ENCODE assay signal across 9 mouse cellular contexts in genomic region chr15:61481861-61482260, GRCm38 (mm10).
DNase-seq lines count a peak whose midpoint lies in the region; ATAC-seq and TF ChIP-seq lines count a peak whose summit lies in the region.
"Had no signal": no experiment of that assay in that cellular context is flagged by ENCODE, and none has a peak within 500 bp of the region (broad histone marks: within the 10 kb centered on the region; RNA-seq: fewer than 3 reads in every experiment).

No protein-coding gene starts in this region.

- WGBS in heart, embryonic 12.5 days = 25% methylated on average over 7 of the region's 7 CpGs
- WGBS in heart, postnatal 0 days = 18% methylated on average over 7 of the region's 7 CpGs

- H3K36me3 ChIP-seq in heart, embryonic 12.5 days = no peaks in the 10 kb centered on the region
- no peaks in the 10 kb centered on the region for H3K36me3 ChIP-seq in heart, postnatal 0 days (replicated peaks; ENCODE audit: control insufficient read depth, insufficient read depth, low read length)
- H3K36me3 ChIP-seq: limb, embryonic 13.5 days had no signal

- H3K27ac ChIP-seq in heart, embryonic 12.5 days (ENCODE audit: poor library complexity, severe bottlenecking) = no peak overlapping the region
- no peak overlapping the region for H3K27ac ChIP-seq in heart, postnatal 0 days (ENCODE audit: low read depth)
- H3K27ac ChIP-seq: limb, embryonic 13.5 days had no signal

- TF ChIP-seq CTCF in heart, postnatal 0 days (IDR thresholded peaks at IDR 0.05; ENCODE audit: low read depth) = no peak

- H3K9ac ChIP-seq in heart, embryonic 12.5 days = no peak overlapping the region
- H3K9ac ChIP-seq in heart, postnatal 0 days (replicated peaks; ENCODE audit: low read depth, low read length) = no peak overlapping the region
- H3K9ac ChIP-seq: limb, embryonic 13.5 days had no signal

- no peak overlapping the region for H3K4me3 ChIP-seq in heart, embryonic 12.5 days
- H3K4me3 ChIP-seq in heart, postnatal 0 days (ENCODE audit: low read depth, low read length) = no peak overlapping the region
- H3K4me3 ChIP-seq: limb, embryonic 13.5 days had no signal

- ATAC-seq in heart, embryonic 12.5 days (ENCODE audit: insufficient number of reproducible peaks, low FRiP score) = no peak
- no peak for ATAC-seq in heart, postnatal 0 days (ENCODE audit: insufficient read depth, low read depth)

- no peak overlapping the region for H3K4me2 ChIP-seq in heart, embryonic 12.5 days
- no peak overlapping the region for H3K4me2 ChIP-seq in heart, postnatal 0 days (ENCODE audit: low read depth, low read length)
- H3K4me2 ChIP-seq: limb, embryonic 13.5 days had no signal

- TF ChIP-seq EP300 in heart, postnatal 0 days (IDR thresholded peaks at IDR 0.05; ENCODE audit: low read depth) = no peak

- no peaks in the 10 kb centered on the region for H3K9me3 ChIP-seq in heart, embryonic 12.5 days (replicated peaks)
- H3K9me3 ChIP-seq in heart, postnatal 0 days (replicated peaks; ENCODE audit: control insufficient read depth, low read length) = no peaks in the 10 kb centered on the region
- H3K9me3 ChIP-seq: limb, embryonic 13.5 days had no signal

- H3K27me3 ChIP-seq in heart, embryonic 12.5 days (replicated peaks) = no peaks in the 10 kb centered on the region
- H3K27me3 ChIP-seq in heart, postnatal 0 days (ENCODE audit: control insufficient read depth, insufficient read depth, low read length) = no peaks in the 10 kb centered on the region
- H3K27me3 ChIP-seq: limb, embryonic 13.5 days had no signal

- peak; percentile 12 to 38 for DNase-seq in heart, adult 18-20 months
- DNase-seq in right cerebral cortex, postnatal 14 days = peak; percentile 12
- DNase-seq in right cerebral cortex, postnatal 25 days = no peak
- peak; percentile 37 for DNase-seq in heart, postnatal 0 days (ENCODE audit: low spot score)
- DNase-seq in lung, postnatal 25 days (ENCODE audit: low spot score) = peak; percentile 10
- no peak for DNase-seq in frontal cortex, postnatal 14 days (ENCODE audit: low spot score in 2 of 2)
- no peak for DNase-seq in ovary, postnatal 36 days (ENCODE audit: low spot score)

- no peaks in the 10 kb centered on the region; the same call in 1 of the 2 replicates for H3K4me1 ChIP-seq in heart, embryonic 12.5 days (replicated peaks)
- 0 out of 2 replicates have a peak, but pooled peaks cover 10% of the 10 kb centered on the region for H3K4me1 ChIP-seq in heart, postnatal 0 days (ENCODE audit: control insufficient read depth, insufficient read depth)
- H3K4me1 ChIP-seq: limb, embryonic 13.5 days had no signal

Comparison
In these comparisons a context has a peak if more than half of its experiments do, and no peak if none do; other contexts are left out.
1. DNase-seq: peak in heart, adult 18-20 months (2 of 2), right cerebral cortex, postnatal 14 days (single experiment), heart, postnatal 0 days (single experiment) and lung, postnatal 25 days (single experiment); none in right cerebral cortex, postnatal 25 days (single experiment), frontal cortex, postnatal 14 days (0 of 2) and ovary, postnatal 36 days (single experiment).